Mouse (Mus musculus) limb, embryonic 11.5 days (tissue): ENCODE data around the gene Ccdc88c. TPM values are rescaled to one million over a fixed set of nuclear protein-coding genes. Genes with fewer than 3 reads are reported as not detected.

ENCODE experiments used
- ATAC-seq: fragments of 200-750 bp; cut with Nextera tagmentation; 2 replicates; pipeline ENCODE4 v1.8.0; 2017; ENCODE audit warnings: low read depth; ENCODE audit not compliant: insufficient number of reproducible peaks, low FRiP score, low TSS enrichment
- DNase-seq: peaks from one replicate; pipeline ENCODE4 v3.0.0-alpha.2; 2015; ENCODE audit warnings: low spot score
- H3K27ac ChIP-seq: fragments of 300-500 bp; sonication (generic); replicated peaks from 2 replicates; pipeline ENCODE4 v1.5.1; 2014; ENCODE audit warnings: low read depth, mild to moderate bottlenecking, low read length
- H3K27me3 ChIP-seq: fragments of 300-500 bp; sonication (generic); 2 replicates; pipeline ENCODE4 v1.6.1; 2014; ENCODE audit warnings: mild to moderate bottlenecking, low read length, mixed read lengths; ENCODE audit not compliant: control insufficient read depth, insufficient read depth
- H3K36me3 ChIP-seq: fragments of 300-500 bp; sonication (generic); 2 replicates; pipeline ENCODE4 v1.6.1; 2014; ENCODE audit warnings: mild to moderate bottlenecking, low read length, moderate library complexity, mixed read lengths; ENCODE audit not compliant: control insufficient read depth, insufficient read depth
- H3K4me1 ChIP-seq: fragments of 300-500 bp; sonication (generic); 2 replicates; pipeline ENCODE4 v1.6.1; 2014; ENCODE audit warnings: low read length, mixed read lengths; ENCODE audit not compliant: control insufficient read depth, insufficient read depth
- H3K4me2 ChIP-seq: fragments of 300-500 bp; sonication (generic); 2 replicates; pipeline ENCODE4 v1.6.1; 2014; ENCODE audit warnings: low read depth, mild to moderate bottlenecking, moderate library complexity; ENCODE audit not compliant: severe bottlenecking
- H3K4me3 ChIP-seq: fragments of 300-500 bp; sonication (generic); 2 replicates; pipeline ENCODE4 v1.5.1; 2014; ENCODE audit warnings: low read depth, low read length
- H3K9ac ChIP-seq: fragments of 300-500 bp; sonication (generic); 2 replicates; pipeline ENCODE4 v1.6.1; 2014; ENCODE audit warnings: mild to moderate bottlenecking, low read length
- H3K9me3 ChIP-seq: fragments of 300-500 bp; sonication (generic); 2 replicates; pipeline ENCODE4 v1.6.1; 2016; ENCODE audit warnings: low read length; ENCODE audit not compliant: control insufficient read depth
- WGBS: fragments of 180-500 bp; shearing (Covaris S2); extraction: QIAGEN DNeasy Blood & Tissue Kit; methylation state at CpG from one replicate; pipeline ENCODE4 v1.1.7; 2014; 5-methylcytosine and 5-hydroxymethylcytosine counted together
- polyA plus RNA-seq: library from polyadenylated mRNA; unstranded; fragments of >200 nt; fragmentation: Nextera tagmentation; extraction: Ambion mirVana; gene quantifications from 2 replicates; pipeline ENCODE4 v1.2.1, GENCODE M21; 2014

The Ccdc88c gene
- polyA plus RNA-seq, 1 experiment from 2014 or later, result 3.2 TPM

- 9% methylated on average over 2 of the region's 2 CpGs for WGBS
- H3K27ac ChIP-seq, result no peak overlapping the region
- no peak overlapping the region for H3K4me3 ChIP-seq
- H3K4me2 ChIP-seq, result no peak overlapping the region
- H3K36me3 ChIP-seq, result no peaks in the 10 kb centered on the region
- ATAC-seq (no peak), DNase-seq (no peak)
- peaks cover 12% of the 10 kb centered on the region for H3K4me1 ChIP-seq
- H3K9me3 ChIP-seq, result no peaks in the 10 kb centered on the region
- peaks cover 40% of the 10 kb centered on the region for H3K27me3 ChIP-seq
- H3K9ac ChIP-seq, result no peak overlapping the region
Measured at GRCm38 (mm10) chr12:100895504-100895903, 133.4 kb downstream of the Ccdc88c start.

- no peak for DNase-seq
- no peaks in the 10 kb centered on the region for H3K27me3 ChIP-seq
- no peaks in the 10 kb centered on the region for H3K9me3 ChIP-seq
- no peaks in the 10 kb centered on the region for H3K36me3 ChIP-seq
- no peak overlapping the region for H3K4me2 ChIP-seq
- no peak overlapping the region for H3K27ac ChIP-seq
- no peaks in the 10 kb centered on the region for H3K4me1 ChIP-seq
- H3K4me3 ChIP-seq, result no peak overlapping the region
- H3K9ac ChIP-seq, result no peak overlapping the region
- WGBS, result 87% methylated on average over 3 of the region's 3 CpGs
- no peak for ATAC-seq
Measured at GRCm38 (mm10) chr12:100890548-100890947, 138.3 kb downstream of the Ccdc88c start.

GRCm38 (mm10) chr12:100887801-100888258, 141.0 kb downstream of the Ccdc88c start:
- H3K4me3 ChIP-seq, result no peak overlapping the region
- 57% methylated on average over 12 of the region's 12 CpGs for WGBS
- no peaks in the 10 kb centered on the region for H3K27me3 ChIP-seq
- no peak overlapping the region for H3K9ac ChIP-seq
- H3K9me3 ChIP-seq, result no peaks in the 10 kb centered on the region
- H3K36me3 ChIP-seq, result no peaks in the 10 kb centered on the region
- H3K4me1 ChIP-seq, result no peaks in the 10 kb centered on the region; the same call in 1 of the 2 replicates
- H3K27ac ChIP-seq, result no peak overlapping the region
- ATAC-seq, result no peak
- H3K4me2 ChIP-seq, result no peak overlapping the region
- no peak for DNase-seq

GRCm38 (mm10) chr12:100886877-100887276, 142.0 kb downstream of the Ccdc88c start:
- DNase-seq (no peak), ATAC-seq (no peak)
- Histone ChIP-seq H3K4me2 (no peak overlapping the region), H3K4me1 (no peaks in the 10 kb centered on the region; the same call in 1 of the 2 replicates), H3K9me3 (no peaks in the 10 kb centered on the region), H3K27ac (no peak overlapping the region), H3K36me3 (no peaks in the 10 kb centered on the region), H3K4me3 (no peak overlapping the region), H3K9ac (no peak overlapping the region), H3K27me3 (no peaks in the 10 kb centered on the region)
- 81% methylated on average over 4 of the region's 4 CpGs for WGBS

GRCm38 (mm10) chr12:100885585-100885984, 143.3 kb downstream of the Ccdc88c start:
- DNase-seq, result no peak
- ATAC-seq, result no peak
- WGBS, result 90% methylated on average over 3 of the region's 3 CpGs

GRCm38 (mm10) chr12:100883168-100883567, 145.7 kb downstream of the Ccdc88c start:
- Histone ChIP-seq H3K9me3 (no peaks in the 10 kb centered on the region), H3K27me3 (no peaks in the 10 kb centered on the region), H3K9ac (no peak overlapping the region), H3K27ac (no peak overlapping the region), H3K36me3 (no peaks in the 10 kb centered on the region), H3K4me1 (no peaks in the 10 kb centered on the region; the same call in 1 of the 2 replicates), H3K4me2 (no peak overlapping the region), H3K4me3 (no peak overlapping the region)
- 54% methylated on average over 7 of the region's 7 CpGs for WGBS
- DNase-seq (no peak), ATAC-seq (no peak)

More at GRCm38 (mm10) chr12:100885585-100885984, 143.3 kb downstream of the Ccdc88c start:
- H3K9ac ChIP-seq, result no peak overlapping the region
- no peak overlapping the region for H3K4me2 ChIP-seq
- no peak overlapping the region for H3K27ac ChIP-seq
- H3K4me3 ChIP-seq, result no peak overlapping the region
- H3K4me1 ChIP-seq, result no peaks in the 10 kb centered on the region; the same call in 1 of the 2 replicates
- no peaks in the 10 kb centered on the region for H3K27me3 ChIP-seq
- H3K36me3 ChIP-seq, result no peaks in the 10 kb centered on the region
- H3K9me3 ChIP-seq, result no peaks in the 10 kb centered on the region

GRCm38 (mm10) chr12:100878556-100878955, 150.3 kb downstream of the Ccdc88c start:
- 94% methylated on average over 16 of the region's 16 CpGs for WGBS
- no peak overlapping the region for H3K27ac ChIP-seq
- no peak for ATAC-seq

GRCm38 (mm10) chr12:100877936-100878335, 150.9 kb downstream of the Ccdc88c start:
- Histone ChIP-seq H3K36me3 (no peaks in the 10 kb centered on the region), H3K4me1 (no peaks in the 10 kb centered on the region), H3K27me3 (no peaks in the 10 kb centered on the region), H3K27ac (no peak overlapping the region), H3K4me3 (no peak overlapping the region), H3K9me3 (no peaks in the 10 kb centered on the region), H3K9ac (no peak overlapping the region), H3K4me2 (no peak overlapping the region)
- no peak for DNase-seq
- 79% methylated on average over 6 of the region's 6 CpGs for WGBS
- no peak for ATAC-seq

More at GRCm38 (mm10) chr12:100878556-100878955, 150.3 kb downstream of the Ccdc88c start:
- Histone ChIP-seq H3K4me3 (no peak overlapping the region), H3K4me1 (no peaks in the 10 kb centered on the region; the same call in 1 of the 2 replicates), H3K4me2 (no peak overlapping the region), H3K9ac (no peak overlapping the region), H3K9me3 (no peaks in the 10 kb centered on the region), H3K27me3 (no peaks in the 10 kb centered on the region), H3K36me3 (no peaks in the 10 kb centered on the region)
- DNase-seq, result no peak

- 80% methylated on average over 5 of the region's 6 CpGs for WGBS
- Histone ChIP-seq H3K4me2 (no peak overlapping the region), H3K9ac (no peak overlapping the region), H3K27me3 (no peaks in the 10 kb centered on the region), H3K4me3 (no peak overlapping the region), H3K9me3 (no peaks in the 10 kb centered on the region), H3K4me1 (no peaks in the 10 kb centered on the region), H3K36me3 (no peaks in the 10 kb centered on the region), H3K27ac (no peak overlapping the region)
- ATAC-seq (no peak), DNase-seq (no peak)
Measured at GRCm38 (mm10) chr12:100875960-100876359, 152.9 kb downstream of the Ccdc88c start.
